In genomic region chr10:6788517-6789237, GRCm38 (mm10) we compare ENCODE assay signal across 10 mouse cellular contexts. TPM values are rescaled to one million over a fixed set of nuclear protein-coding genes. Genes with fewer than 3 reads are reported as not detected.
DNase-seq lines count a peak whose midpoint lies in the region; ATAC-seq and TF ChIP-seq lines count a peak whose summit lies in the region.
"Had no signal": no experiment of that assay in that cellular context is flagged by ENCODE, and none has a peak within 500 bp of the region (broad histone marks: within the 10 kb centered on the region; RNA-seq: fewer than 3 reads in every experiment).

No protein-coding gene starts in this region.

- no peak for TF ChIP-seq EP300 in CH12.LX (IDR thresholded peaks at IDR 0.05; ENCODE audit: low read length)

- no peaks in the 10 kb centered on the region for H3K27me3 ChIP-seq in CH12.LX (replicated peaks)
- H3K27me3 ChIP-seq in neural tube, embryonic 12.5 days (replicated peaks), result no peaks in the 10 kb centered on the region

- no peaks in the 10 kb centered on the region for H3K9me3 ChIP-seq in CH12.LX (replicated peaks; ENCODE audit: low read length)
- H3K9me3 ChIP-seq in neural tube, embryonic 12.5 days, result no peaks in the 10 kb centered on the region

- no peak overlapping the region for H3K4me2 ChIP-seq in CH12.LX (ENCODE audit: insufficient read depth, low read depth, poor library complexity, severe bottlenecking)
- peak overlapping the region; percentile 58 for H3K4me2 ChIP-seq in neural tube, embryonic 12.5 days (replicated peaks)

- no peak for TF ChIP-seq CTCF in CH12.LX (conservative IDR thresholded peaks at IDR 0.05 in 1 of 2, IDR thresholded peaks at IDR 0.05 in 1 of 2; ENCODE audit: low read depth in 2 of 2, low read length in 2 of 2)

- no peaks in the 10 kb centered on the region for H3K79me2 ChIP-seq in CH12.LX (replicated peaks; ENCODE audit: control insufficient read depth, extremely low read depth, insufficient read depth, poor library complexity, severe bottlenecking)

- 5% methylated on average over 25 of the region's 25 CpGs for WGBS in neural tube, embryonic 12.5 days

- dilution Hi-C loops in CH12.LX (cut with MboI; ENCODE audit: extremely low pct_ligation_motif_present, extremely low pct_unique_long_range_greater_than_20kb, low sequenced_read_pairs), result no loop called here

- no peak for ATAC-seq in cerebellum, adult (ENCODE audit: insufficient number of reproducible peaks, low FRiP score, low TSS enrichment)
- ATAC-seq in neural tube, embryonic 12.5 days (ENCODE audit: low FRiP score, low read depth), result peak; percentile 84

- peak; percentile 8 to 14 for DNase-seq in cerebellum, postnatal 25 days
- peak; percentile 27 for DNase-seq in CH12.LX (ENCODE audit: extremely low read depth)
- DNase-seq in embryo, embryonic 10 days (ENCODE audit: low spot score), result peak; percentile 86
- peak; percentile 9 to 32 for DNase-seq in heart, postnatal 36 days
- peak; percentile 15 to 18 for DNase-seq in left cerebral cortex, postnatal 25 days (ENCODE audit: low spot score in 2 of 2)
- peak; percentile 44 for DNase-seq in thymus, postnatal 4 days

- no peak overlapping the region for H3K4me3 ChIP-seq in CH12.LX (replicated peaks in 1 of 3; ENCODE audit: low read depth in 2 of 3, low read length in 2 of 3, poor library complexity in 1 of 3)
- H3K4me3 ChIP-seq in neural tube, embryonic 12.5 days, result peak overlapping the region; percentile 15

- H3K4me1 ChIP-seq in CH12.LX (ENCODE audit: control insufficient read depth in 1 of 2, insufficient read depth in 2 of 2), result no peaks in the 10 kb centered on the region
- H3K4me1 ChIP-seq in neural tube, embryonic 12.5 days, result no peaks in the 10 kb centered on the region

- H3K9ac ChIP-seq in CH12.LX (ENCODE audit: insufficient read depth, low read depth), result no peak overlapping the region
- H3K9ac ChIP-seq in neural tube, embryonic 12.5 days, result no peak overlapping the region

- TF ChIP-seq POLR2A in CH12.LX (IDR thresholded peaks at IDR 0.05; ENCODE audit: low read depth, low read length), result no peak

- no peak overlapping the region for H3K27ac ChIP-seq in CH12.LX (ENCODE audit: insufficient read depth, low read depth)
- no peak overlapping the region for H3K27ac ChIP-seq in neural tube, embryonic 12.5 days

- no peaks in the 10 kb centered on the region for H3K36me3 ChIP-seq in CH12.LX (replicated peaks in 1 of 2; ENCODE audit: control insufficient read depth in 1 of 2, insufficient read depth in 1 of 2, low read length in 1 of 2)
- no peaks in the 10 kb centered on the region for H3K36me3 ChIP-seq in neural tube, embryonic 12.5 days

- in situ Hi-C loops in CH12.LX (cut with MboI; ENCODE audit: low pct_ligation_motif_present, low pct_unique_long_range_greater_than_20kb, low sequenced_read_pairs), result no loop called here

- TF ChIP-seq RAD21 in CH12.LX (IDR thresholded peaks at IDR 0.05; ENCODE audit: low read depth, low read length), result no peak

- intact Hi-C loops in heart, postnatal 36 days (cut with DNase I), result no loop called here
- intact Hi-C loops in left cerebral cortex, postnatal 25 days (cut with DNase I), result loop anchor here (2.0 kb wide), 2 partner anchors 66 to 752 kb away; no protein-coding TSS in a partner anchor

TF ChIP-seq in CH12.LX, 34 proteins besides CTCF, POLR2A, EP300 and RAD21:
- TF ChIP-seq MAX (IDR thresholded peaks at IDR 0.05; ENCODE audit: low read length), result no peak
- no peak for TF ChIP-seq NRF1 (IDR thresholded peaks at IDR 0.05; ENCODE audit: low read depth, low read length)
- no peak for TF ChIP-seq JUN (IDR thresholded peaks at IDR 0.05; ENCODE audit: insufficient read depth, low read depth, low read length)
- no peak for TF ChIP-seq JUND (conservative IDR thresholded peaks at IDR 0.05; ENCODE audit: low read depth, low read length)
- no peak for TF ChIP-seq KAT2A (IDR thresholded peaks at IDR 0.05; ENCODE audit: insufficient replicate concordance, low read length)
- TF ChIP-seq SIN3A (IDR thresholded peaks at IDR 0.05; ENCODE audit: low read length), result no peak
- no peak for TF ChIP-seq CHD1 (IDR thresholded peaks at IDR 0.05; ENCODE audit: low read depth, low read length)
- TF ChIP-seq GABPA (IDR thresholded peaks at IDR 0.05; ENCODE audit: insufficient replicate concordance, low read depth, low read length), result no peak
- TF ChIP-seq MEF2A (IDR thresholded peaks at IDR 0.05; ENCODE audit: borderline replicate concordance, low read depth, low read length), result no peak
- no peak for TF ChIP-seq ZKSCAN1 (IDR thresholded peaks at IDR 0.05; ENCODE audit: borderline replicate concordance, low read depth, low read length)
- TF ChIP-seq RCOR1 (conservative IDR thresholded peaks at IDR 0.05; ENCODE audit: low read depth, low read length), result no peak
- no peak for TF ChIP-seq ZC3H11A (IDR thresholded peaks at IDR 0.05; ENCODE audit: low read depth, low read length)
- no peak for TF ChIP-seq MYC (IDR thresholded peaks at IDR 0.05; ENCODE audit: low read depth, low read length)
- TF ChIP-seq IRF4 (IDR thresholded peaks at IDR 0.05; ENCODE audit: low read depth, low read length), result no peak
- TF ChIP-seq E2F4 (IDR thresholded peaks at IDR 0.05; ENCODE audit: insufficient replicate concordance, low read depth, low read length), result no peak
- TF ChIP-seq HCFC1 (IDR thresholded peaks at IDR 0.05; ENCODE audit: low read depth, low read length), result no peak
- no peak for TF ChIP-seq UBTF (IDR thresholded peaks at IDR 0.05; ENCODE audit: low read depth, low read length)
- no peak for TF ChIP-seq SMC3 (IDR thresholded peaks at IDR 0.05; ENCODE audit: low read depth, low read length)
- TF ChIP-seq BHLHE40 (IDR thresholded peaks at IDR 0.05; ENCODE audit: low read depth, low read length), result no peak
- no peak for TF ChIP-seq MAZ (IDR thresholded peaks at IDR 0.05; ENCODE audit: low read depth, low read length)

RNA-seq across cellular contexts. Expression of gene Gm10945, which starts 27.1 kb away (rescaled TPM):
- total RNA-seq in CH12.LX (2012; rRNA removed), result not detected in 2 replicates
- not detected in 2 replicates for total RNA-seq in CH12.LX (2014; rRNA removed)
- not detected in 2 replicates for polyA plus RNA-seq in CH12.LX (2012; ENCODE audit: insufficient read length, low read depth)
- total RNA-seq in heart, postnatal 36 days (2021), result not detected
- not detected for total RNA-seq in left cerebral cortex, postnatal 25 days (2021)
- polyA plus RNA-seq in neural tube, embryonic 12.5 days (2016; fragmentation: Nextera tagmentation; extraction: Ambion mirVana), result not detected in 2 replicates
- total RNA-seq: layer of hippocampus, adult 18-20 months had no signal
- polyA plus RNA-seq: testis, adult 2 months had no signal

RNA-seq across cellular contexts. Expression of gene Oprm1, which starts 30.4 kb away (rescaled TPM):
- total RNA-seq in CH12.LX (2012; rRNA removed) (not detected in 2 replicates), CH12.LX (2014; rRNA removed) (not detected in 2 replicates)
- polyA plus RNA-seq in CH12.LX (2012; ENCODE audit: insufficient read length, low read depth), result not detected in 2 replicates
- not detected for total RNA-seq in heart, postnatal 36 days (2021)
- 1 to 10 TPM; 6.4 to 9.9 TPM for total RNA-seq in left cerebral cortex, postnatal 25 days (2021)
- 0.42 and 0.61 TPM in 2 replicates for polyA plus RNA-seq in neural tube, embryonic 12.5 days (2016; fragmentation: Nextera tagmentation; extraction: Ambion mirVana)

Comparison
In these comparisons a context has a peak if more than half of its experiments do, and no peak if none do; other contexts are left out.
1. DNase-seq: peak in every context shown above with its lines; median percentile 86 in embryo, embryonic 10 days; 44 in thymus, postnatal 4 days; 27 in CH12.LX; 20 in heart, postnatal 36 days; 16 in left cerebral cortex, postnatal 25 days; 11 in cerebellum, postnatal 25 days.
2. RNA of gene Oprm1, which starts 30.4 kb away (total RNA-seq): 6.4 to 9.9 TPM in left cerebral cortex, postnatal 25 days; not detected in CH12.LX and not detected in heart, postnatal 36 days; every median in the first group is over 4 times any median in the second.